Mouse (Mus musculus) heart, embryonic 16.5 days (tissue): Measurements from ENCODE around the gene Cysrt1. TPM values are rescaled to one million over a fixed set of nuclear protein-coding genes. Genes with fewer than 3 reads are reported as not detected.

ENCODE experiments used
- ATAC-seq: fragments of 200-750 bp; cut with Nextera tagmentation; replicated peaks from 2 replicates; pipeline ENCODE4 v1.8.0; 2017; ENCODE audit warnings: moderate number of reproducible peaks; ENCODE audit not compliant: insufficient read depth, low FRiP score; ENCODE audit errors: extremely low read depth
- H3K27ac ChIP-seq: fragments of 300-500 bp; sonication (generic); 2 replicates; pipeline ENCODE4 v1.5.1; 2014; ENCODE audit warnings: mild to moderate bottlenecking, low read length, control low read depth, moderate library complexity
- H3K27me3 ChIP-seq: fragments of 300-500 bp; sonication (generic); 2 replicates; pipeline ENCODE4 v1.6.1; 2014; ENCODE audit warnings: low read length, mixed read lengths; ENCODE audit not compliant: control insufficient read depth, insufficient read depth
- H3K36me3 ChIP-seq: fragments of 300-500 bp; sonication (generic); 2 replicates; pipeline ENCODE4 v1.6.1; 2014; ENCODE audit not compliant: control insufficient read depth, insufficient read depth
- H3K4me1 ChIP-seq: fragments of 300-500 bp; sonication (generic); 2 replicates; pipeline ENCODE4 v1.6.1; 2014; ENCODE audit warnings: low read length, mixed read lengths; ENCODE audit not compliant: control insufficient read depth, insufficient read depth
- H3K4me2 ChIP-seq: fragments of 300-500 bp; sonication (generic); 2 replicates; pipeline ENCODE4 v1.6.1; 2014; ENCODE audit warnings: low read depth, mild to moderate bottlenecking, control low read depth, low read length
- H3K4me3 ChIP-seq: fragments of 300-500 bp; sonication (generic); 2 replicates; pipeline ENCODE4 v1.5.1; 2014; ENCODE audit warnings: mild to moderate bottlenecking, control low read depth, low read length
- H3K9ac ChIP-seq: fragments of 300-500 bp; sonication (generic); 2 replicates; pipeline ENCODE4 v1.6.1; 2014; ENCODE audit warnings: low read length, control low read depth
- H3K9me3 ChIP-seq: fragments of 300-500 bp; sonication (generic); replicated peaks from 2 replicates; pipeline ENCODE4 v1.6.1; 2016; ENCODE audit warnings: low read length; ENCODE audit not compliant: control insufficient read depth
- WGBS: fragments of 180-500 bp; shearing (Covaris S2); extraction: QIAGEN DNeasy Blood & Tissue Kit; methylation state at CpG from one replicate; pipeline ENCODE4 v1.1.7; 2014; 5-methylcytosine and 5-hydroxymethylcytosine counted together
- polyA plus RNA-seq: library from polyadenylated mRNA; unstranded; fragments of >200 nt; fragmentation: Nextera tagmentation; extraction: Ambion mirVana; gene quantifications from 2 replicates; pipeline ENCODE4 v1.2.1, GENCODE M21; 2015

The Cysrt1 gene
- polyA plus RNA-seq, 1 experiment from 2014 or later, result not detected

- no peak for ATAC-seq
- Histone ChIP-seq H3K27ac (no peak overlapping the region), H3K4me2 (no peak overlapping the region), H3K4me1 (no peaks in the 10 kb centered on the region), H3K4me3 (no peak overlapping the region), H3K9me3 (no peaks in the 10 kb centered on the region), H3K36me3 (no peaks in the 10 kb centered on the region), H3K27me3 (peaks cover 6% of the 10 kb centered on the region; the same call in 1 of the 2 replicates), H3K9ac (no peak overlapping the region)
- 75% methylated on average over 4 of the region's 4 CpGs for WGBS
Measured at GRCm38 (mm10) chr2:25233421-25233820, 8.8 kb downstream of the Cysrt1 start.

- H3K9ac ChIP-seq, result no peak overlapping the region
- ATAC-seq, result no peak
- H3K4me3 ChIP-seq, result no peak overlapping the region
- WGBS, result 56% methylated on average over 12 of the region's 12 CpGs
- H3K27ac ChIP-seq, result no peak overlapping the region
- H3K4me1 ChIP-seq, result no peaks in the 10 kb centered on the region
- H3K36me3 ChIP-seq, result no peaks in the 10 kb centered on the region
- peaks cover 6% of the 10 kb centered on the region; the same call in 1 of the 2 replicates for H3K27me3 ChIP-seq
- H3K4me2 ChIP-seq, result no peak overlapping the region
- H3K9me3 ChIP-seq, result no peaks in the 10 kb centered on the region
Measured at GRCm38 (mm10) chr2:25231038-25231437, 11.2 kb downstream of the Cysrt1 start.

- 76% methylated on average over 7 of the region's 7 CpGs for WGBS
- no peak overlapping the region for H3K4me2 ChIP-seq
- H3K36me3 ChIP-seq, result no peaks in the 10 kb centered on the region
- peaks cover 2% of the 10 kb centered on the region; the same call in 1 of the 2 replicates for H3K27me3 ChIP-seq
- no peaks in the 10 kb centered on the region for H3K9me3 ChIP-seq
- H3K4me1 ChIP-seq, result peaks cover 2% of the 10 kb centered on the region; the same call in 1 of the 2 replicates
- ATAC-seq, result no peak
- H3K9ac ChIP-seq, result no peak overlapping the region
- H3K27ac ChIP-seq, result no peak overlapping the region
- H3K4me3 ChIP-seq, result no peak overlapping the region
Measured at GRCm38 (mm10) chr2:25230581-25230980, 11.7 kb downstream of the Cysrt1 start.

GRCm38 (mm10) chr2:25229582-25229981, 12.7 kb downstream of the Cysrt1 start:
- Histone ChIP-seq H3K36me3 (no peaks in the 10 kb centered on the region), H3K4me2 (no peak overlapping the region), H3K27ac (no peak overlapping the region), H3K9me3 (no peaks in the 10 kb centered on the region), H3K4me3 (no peak overlapping the region), H3K4me1 (peaks cover 5% of the 10 kb centered on the region; the same call in 1 of the 2 replicates), H3K27me3 (peaks cover 2% of the 10 kb centered on the region; the same call in 1 of the 2 replicates), H3K9ac (no peak overlapping the region)
- WGBS, result 77% methylated on average over 5 of the region's 5 CpGs
- no peak for ATAC-seq

- Histone ChIP-seq H3K4me1 (peaks cover 5% of the 10 kb centered on the region; the same call in 1 of the 2 replicates), H3K4me3 (no peak overlapping the region), H3K9ac (no peak overlapping the region), H3K9me3 (no peaks in the 10 kb centered on the region), H3K27me3 (peaks cover 2% of the 10 kb centered on the region; the same call in 1 of the 2 replicates), H3K4me2 (peak overlapping the region; percentile 55), H3K27ac (no peak overlapping the region), H3K36me3 (no peaks in the 10 kb centered on the region)
- 69% methylated on average over 6 of the region's 6 CpGs for WGBS
- ATAC-seq, result no peak
Measured at GRCm38 (mm10) chr2:25228995-25229530, 13.2 kb downstream of the Cysrt1 start.

GRCm38 (mm10) chr2:25228431-25228889, 13.8 kb downstream of the Cysrt1 start:
- Histone ChIP-seq H3K36me3 (0 out of 2 replicates have a peak, but pooled peaks cover under 1% of the 10 kb centered on the region), H3K4me3 (peak overlapping the region; percentile 33), H3K9ac (peak overlapping the region; percentile 53; the same call in 1 of the 2 replicates), H3K4me2 (peak overlapping the region; percentile 55), H3K4me1 (peaks cover 8% of the 10 kb centered on the region), H3K9me3 (no peaks in the 10 kb centered on the region), H3K27ac (peak overlapping the region; percentile 69), H3K27me3 (peaks cover 2% of the 10 kb centered on the region; the same call in 1 of the 2 replicates)
- peak; percentile 12; the same call in 1 of the 2 replicates for ATAC-seq
- 1% methylated on average over 7 of the region's 7 CpGs for WGBS

- 90% methylated on average over 4 of the region's 4 CpGs for WGBS
- H3K9ac ChIP-seq, result no peak overlapping the region
- H3K4me2 ChIP-seq, result no peak overlapping the region
- peaks cover 12% of the 10 kb centered on the region for H3K4me1 ChIP-seq
- no peak overlapping the region for H3K4me3 ChIP-seq
- no peaks in the 10 kb centered on the region for H3K9me3 ChIP-seq
- no peak for ATAC-seq
- H3K36me3 ChIP-seq, result 0 out of 2 replicates have a peak, but pooled peaks cover 2% of the 10 kb centered on the region
- no peak overlapping the region for H3K27ac ChIP-seq
- peaks cover 2% of the 10 kb centered on the region; the same call in 1 of the 2 replicates for H3K27me3 ChIP-seq
Measured at GRCm38 (mm10) chr2:25227406-25227805, 14.8 kb downstream of the Cysrt1 start.

- H3K9me3 ChIP-seq, result no peaks in the 10 kb centered on the region
- no peak for ATAC-seq
- no peak overlapping the region for H3K9ac ChIP-seq
- H3K4me1 ChIP-seq, result peaks cover 12% of the 10 kb centered on the region
- no peak overlapping the region for H3K27ac ChIP-seq
- no peak overlapping the region for H3K4me2 ChIP-seq
- H3K36me3 ChIP-seq, result peaks cover 4% of the 10 kb centered on the region; the same call in 1 of the 2 replicates
- 75% methylated on average over 5 of the region's 5 CpGs for WGBS
- H3K27me3 ChIP-seq, result peaks cover 2% of the 10 kb centered on the region; the same call in 1 of the 2 replicates
- no peak overlapping the region for H3K4me3 ChIP-seq
Measured at GRCm38 (mm10) chr2:25226864-25227263, 15.4 kb downstream of the Cysrt1 start.

- Histone ChIP-seq H3K4me1 (peaks cover 12% of the 10 kb centered on the region), H3K9me3 (no peaks in the 10 kb centered on the region), H3K4me2 (peak overlapping the region; percentile 65), H3K9ac (peak overlapping the region; percentile 81; the same call in 1 of the 2 replicates), H3K4me3 (peak overlapping the region; percentile 71), H3K27me3 (peaks cover under 1% of the 10 kb centered on the region; the same call in 1 of the 2 replicates), H3K36me3 (peaks cover 7% of the 10 kb centered on the region; the same call in 1 of the 2 replicates), H3K27ac (peak overlapping the region; percentile 99)
- 74% methylated on average over 8 of the region's 8 CpGs for WGBS
- ATAC-seq, result no peak
Measured at GRCm38 (mm10) chr2:25225811-25226379, 16.4 kb downstream of the Cysrt1 start.
